Mouse (Mus musculus): ENCODE measurements around the gene Cd8b1. TPM values are rescaled to one million over a fixed set of nuclear protein-coding genes. Genes with fewer than 3 reads are reported as not detected.

Gene Cd8b1
- polyA plus RNA-seq, 1 experiment, result not detected

DNA sequence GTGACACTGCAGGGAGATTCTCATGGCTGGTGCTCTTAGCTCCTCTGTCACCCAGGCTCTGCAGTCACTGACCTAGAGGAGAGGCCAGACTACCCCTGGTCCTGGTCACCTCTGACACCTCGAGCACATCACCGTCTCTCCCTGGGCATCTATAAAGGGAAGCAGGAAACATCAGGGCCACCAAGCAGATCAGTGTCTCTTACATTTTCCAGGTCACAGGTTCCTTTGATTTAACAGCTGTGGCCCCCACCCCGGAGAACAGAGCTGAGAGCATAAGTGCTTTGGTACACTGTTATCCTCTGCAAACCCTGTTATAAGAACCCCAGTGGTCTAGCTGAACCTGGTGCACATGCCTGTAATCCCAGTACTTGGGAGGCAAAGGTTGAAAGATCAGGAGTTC is 10.4 kb downstream of the Cd8b1 start:
- WGBS, result 68% methylated on average over 3 of the region's 3 CpGs
- TF ChIP-seq CTCF (IDR thresholded peaks at IDR 0.05; ENCODE audit: borderline replicate concordance, insufficient read depth, low read depth, low read length) (no peak), POLR2A (IDR thresholded peaks at IDR 0.05; ENCODE audit: borderline replicate concordance, insufficient read depth, low read length) (no peak)
- no peaks in the 10 kb centered on the region for H3K27me3 ChIP-seq (ENCODE audit: control insufficient read depth, insufficient read depth, low read length)
- no peak for DNase-seq
- H3K4me1 ChIP-seq (ENCODE audit: control insufficient read depth, insufficient read depth, low read length), result no peaks in the 10 kb centered on the region
- H3K4me3 ChIP-seq (replicated peaks; ENCODE audit: insufficient read depth, low read depth, low read length), result no peak overlapping the region
- H3K27ac ChIP-seq (ENCODE audit: insufficient read depth, low read length), result no peak overlapping the region

DNA sequence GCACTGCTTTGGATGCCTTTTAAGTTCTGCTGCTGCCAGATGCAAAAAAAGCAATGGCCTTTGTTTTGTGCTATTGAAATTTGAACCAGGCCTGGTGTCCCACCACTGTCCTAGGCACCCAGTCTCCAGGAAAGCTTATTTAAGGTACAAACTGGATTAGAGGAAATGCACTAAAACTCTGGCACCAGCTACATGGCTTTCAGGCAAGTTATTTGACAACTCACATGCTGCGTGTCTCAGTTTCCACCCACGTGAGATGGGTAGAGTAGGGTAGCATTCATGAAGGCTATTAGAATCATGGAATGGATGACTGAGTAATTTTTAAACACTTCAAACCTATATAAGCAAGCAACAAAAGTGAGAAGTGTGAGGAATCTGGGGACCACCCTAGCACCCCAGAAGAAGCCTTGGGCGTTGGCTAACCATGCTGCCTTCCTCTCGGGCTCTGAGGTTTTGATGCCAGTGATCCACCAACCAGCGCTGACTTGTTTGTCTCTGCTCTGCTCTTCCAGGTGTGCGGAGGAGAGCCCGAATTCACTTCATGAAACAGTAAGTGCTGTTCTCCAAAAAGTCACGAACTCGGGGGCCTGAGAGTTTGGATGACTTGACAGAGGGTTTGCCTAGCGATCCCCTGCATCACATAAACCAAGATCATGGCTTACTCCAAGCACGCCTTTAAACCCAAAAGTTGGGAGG is 11.1 kb downstream of the Cd8b1 start:
- no peak for DNase-seq
- Histone ChIP-seq H3K4me1 (ENCODE audit: control insufficient read depth, insufficient read depth, low read length) (no peaks in the 10 kb centered on the region), H3K27ac (ENCODE audit: insufficient read depth, low read length) (no peak overlapping the region), H3K4me3 (replicated peaks; ENCODE audit: insufficient read depth, low read depth, low read length) (no peak overlapping the region), H3K27me3 (ENCODE audit: control insufficient read depth, insufficient read depth, low read length) (no peaks in the 10 kb centered on the region)
- 94% methylated on average over 11 of the region's 11 CpGs for WGBS
- TF ChIP-seq POLR2A (IDR thresholded peaks at IDR 0.05; ENCODE audit: borderline replicate concordance, insufficient read depth, low read length) (no peak), CTCF (IDR thresholded peaks at IDR 0.05; ENCODE audit: borderline replicate concordance, insufficient read depth, low read depth, low read length) (no peak)

DNA sequence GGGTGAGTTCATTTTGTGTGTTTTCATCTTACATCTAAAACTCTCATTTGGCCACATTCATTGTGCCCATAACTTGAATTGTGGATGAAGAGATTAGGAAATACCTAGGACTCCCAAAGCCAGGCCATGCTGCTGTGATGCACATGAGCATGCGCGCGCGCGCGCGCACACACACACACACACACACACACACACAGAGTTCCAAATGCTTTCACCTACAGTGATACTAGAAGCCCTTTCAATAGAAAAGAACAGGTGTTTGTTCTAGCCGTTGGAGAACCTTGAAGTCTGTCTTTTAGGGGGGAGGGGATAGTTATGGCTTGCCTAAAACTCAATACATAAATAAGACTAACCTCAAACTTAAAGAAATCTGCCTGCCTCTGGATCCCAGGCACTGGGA is 15.1 kb downstream of the Cd8b1 start:
- TF ChIP-seq POLR2A (IDR thresholded peaks at IDR 0.05; ENCODE audit: borderline replicate concordance, insufficient read depth, low read length) (no peak), CTCF (IDR thresholded peaks at IDR 0.05; ENCODE audit: borderline replicate concordance, insufficient read depth, low read depth, low read length) (no peak)
- no peaks in the 10 kb centered on the region for H3K4me1 ChIP-seq (ENCODE audit: control insufficient read depth, insufficient read depth, low read length)
- H3K27me3 ChIP-seq (ENCODE audit: control insufficient read depth, insufficient read depth, low read length), result no peaks in the 10 kb centered on the region

DNA sequence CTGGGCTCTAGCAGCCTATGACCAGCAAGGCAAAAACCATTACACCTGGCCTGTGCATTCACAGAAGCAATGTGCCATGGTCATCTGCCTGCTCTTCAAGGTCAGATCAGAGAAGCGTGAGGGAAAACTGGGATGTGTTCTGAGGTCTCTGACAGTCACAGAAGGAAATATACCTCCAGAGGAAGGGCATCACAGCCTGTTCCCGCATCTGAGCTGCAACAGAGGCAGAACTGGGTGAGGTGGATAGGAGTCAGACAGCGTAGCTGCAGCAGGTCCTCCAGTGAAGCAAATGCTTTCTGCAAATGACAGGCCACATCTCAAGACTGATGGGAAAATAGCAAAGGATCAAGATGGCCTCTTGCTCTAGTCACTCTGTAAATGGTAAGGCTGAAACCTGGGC is 16.4 kb downstream of the Cd8b1 start:
- no peak for DNase-seq
- H3K4me3 ChIP-seq (replicated peaks; ENCODE audit: insufficient read depth, low read depth, low read length), result no peak overlapping the region
- no peaks in the 10 kb centered on the region for H3K4me1 ChIP-seq (ENCODE audit: control insufficient read depth, insufficient read depth, low read length)
- no peaks in the 10 kb centered on the region for H3K27me3 ChIP-seq (ENCODE audit: control insufficient read depth, insufficient read depth, low read length)
- H3K27ac ChIP-seq (ENCODE audit: insufficient read depth, low read length), result no peak overlapping the region
- TF ChIP-seq CTCF (IDR thresholded peaks at IDR 0.05; ENCODE audit: borderline replicate concordance, insufficient read depth, low read depth, low read length), result no peak
- no peak for TF ChIP-seq POLR2A (IDR thresholded peaks at IDR 0.05; ENCODE audit: borderline replicate concordance, insufficient read depth, low read length)
- 83% methylated on average over 3 of the region's 3 CpGs for WGBS

More for the DNA sequence above, 15.1 kb downstream of the Cd8b1 start:
- 95% methylated on average over 8 of the region's 8 CpGs for WGBS
- no peak for DNase-seq
- Histone ChIP-seq H3K27ac (ENCODE audit: insufficient read depth, low read length) (no peak overlapping the region), H3K4me3 (replicated peaks; ENCODE audit: insufficient read depth, low read depth, low read length) (no peak overlapping the region)

DNA sequence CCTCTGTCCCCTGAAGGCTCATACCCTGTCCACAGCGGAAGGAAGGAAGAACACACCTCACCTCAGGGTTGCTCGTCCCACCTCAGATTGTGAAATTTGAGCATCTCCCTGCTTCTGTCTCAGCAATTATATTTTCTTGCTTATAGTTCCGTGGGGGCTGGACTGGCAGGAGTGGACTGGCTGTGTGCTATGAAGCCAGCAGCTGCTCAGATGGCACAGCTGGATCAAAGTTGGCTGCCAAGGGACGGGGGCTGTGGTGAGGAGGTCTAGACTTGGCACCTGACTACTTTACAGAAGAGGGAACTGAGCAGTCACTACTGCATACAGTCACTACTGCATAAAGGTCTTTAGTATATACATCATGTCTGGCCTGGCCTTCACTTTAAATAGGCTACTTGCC is 16.8 kb downstream of the Cd8b1 start:
- DNase-seq, result no peak
- WGBS, result 54% methylated on average over 4 of the region's 4 CpGs
- H3K27me3 ChIP-seq (ENCODE audit: control insufficient read depth, insufficient read depth, low read length), result no peaks in the 10 kb centered on the region
- H3K4me3 ChIP-seq (replicated peaks; ENCODE audit: insufficient read depth, low read depth, low read length), result no peak overlapping the region
- no peaks in the 10 kb centered on the region for H3K4me1 ChIP-seq (ENCODE audit: control insufficient read depth, insufficient read depth, low read length)
- H3K27ac ChIP-seq (ENCODE audit: insufficient read depth, low read length), result no peak overlapping the region
- TF ChIP-seq CTCF (IDR thresholded peaks at IDR 0.05; ENCODE audit: borderline replicate concordance, insufficient read depth, low read depth, low read length) (no peak), POLR2A (IDR thresholded peaks at IDR 0.05; ENCODE audit: borderline replicate concordance, insufficient read depth, low read length) (no peak)

DNA sequence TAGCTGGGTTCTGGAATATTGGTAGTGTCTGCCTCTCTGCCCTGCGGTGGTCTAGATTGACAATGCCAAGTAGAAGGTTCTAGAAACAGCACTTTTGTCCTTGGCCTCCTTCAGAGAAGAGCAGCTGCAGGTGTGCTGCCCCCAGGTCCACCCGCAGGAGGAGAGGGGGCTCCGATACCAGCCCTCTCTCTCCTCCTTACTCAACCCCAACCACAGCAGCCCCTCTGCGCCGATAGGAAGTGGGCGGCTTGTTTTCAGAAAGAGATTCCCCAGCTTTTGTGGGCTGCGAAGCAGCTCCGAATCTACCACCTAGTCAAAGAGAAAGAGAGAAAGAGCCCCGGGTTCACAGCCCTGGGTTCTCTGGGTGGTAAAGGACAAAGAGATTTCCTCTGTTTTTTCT is 18.6 kb downstream of the Cd8b1 start:
- WGBS, result 83% methylated on average over 9 of the region's 9 CpGs
- Histone ChIP-seq H3K27ac (ENCODE audit: insufficient read depth, low read length) (no peak overlapping the region), H3K4me3 (replicated peaks; ENCODE audit: insufficient read depth, low read depth, low read length) (no peak overlapping the region), H3K27me3 (ENCODE audit: control insufficient read depth, insufficient read depth, low read length) (no peaks in the 10 kb centered on the region), H3K4me1 (ENCODE audit: control insufficient read depth, insufficient read depth, low read length) (no peaks in the 10 kb centered on the region)
- TF ChIP-seq POLR2A (IDR thresholded peaks at IDR 0.05; ENCODE audit: borderline replicate concordance, insufficient read depth, low read length) (no peak), CTCF (IDR thresholded peaks at IDR 0.05; ENCODE audit: borderline replicate concordance, insufficient read depth, low read depth, low read length) (no peak)
- DNase-seq, result no peak

DNA sequence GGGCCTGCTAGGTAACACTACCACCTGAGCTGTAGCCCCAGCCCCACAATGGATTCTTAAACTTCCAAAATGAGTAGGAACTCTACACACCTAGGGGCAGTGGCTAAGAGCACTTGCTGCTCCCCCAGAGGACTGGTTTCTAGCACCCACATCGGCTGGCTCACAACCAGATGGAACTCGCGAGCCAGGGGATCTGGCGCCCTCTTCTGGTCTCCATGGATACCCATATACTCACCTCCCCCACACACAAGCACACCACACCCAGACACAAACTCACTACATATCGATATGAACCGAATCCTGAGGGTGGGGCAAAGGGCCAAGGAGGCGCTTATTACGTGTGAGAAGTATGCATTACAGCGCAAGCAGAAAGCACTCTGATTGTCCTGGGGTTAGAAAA is 25.4 kb downstream of the Cd8b1 start:
- TF ChIP-seq POLR2A (IDR thresholded peaks at IDR 0.05; ENCODE audit: borderline replicate concordance, insufficient read depth, low read length) (no peak), CTCF (IDR thresholded peaks at IDR 0.05; ENCODE audit: borderline replicate concordance, insufficient read depth, low read depth, low read length) (no peak)
- WGBS, result 95% methylated on average over 9 of the region's 9 CpGs

DNA sequence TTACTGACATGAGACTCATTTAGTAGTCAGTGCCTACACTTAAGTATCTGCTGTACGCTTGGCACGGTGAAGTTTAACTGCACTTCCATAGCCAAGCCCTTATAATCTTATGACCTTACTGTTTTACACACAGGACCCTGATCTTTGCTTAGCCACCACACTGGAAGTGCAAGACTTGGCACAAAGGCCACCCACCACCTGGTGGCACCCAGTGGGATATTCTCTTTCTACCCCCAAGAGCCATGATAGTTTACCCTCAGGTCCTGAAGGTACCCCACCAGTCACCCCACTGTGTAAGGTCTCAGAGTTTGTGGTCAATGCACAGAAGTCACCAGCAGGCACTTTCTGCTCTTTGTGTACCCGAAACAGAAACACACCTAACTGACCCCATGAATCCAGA is 28.6 kb downstream of the Cd8b1 start:
- Histone ChIP-seq H3K4me1 (ENCODE audit: control insufficient read depth, insufficient read depth, low read length) (no peaks in the 10 kb centered on the region), H3K27me3 (ENCODE audit: control insufficient read depth, insufficient read depth, low read length) (no peaks in the 10 kb centered on the region), H3K4me3 (replicated peaks; ENCODE audit: insufficient read depth, low read depth, low read length) (no peak overlapping the region), H3K27ac (ENCODE audit: insufficient read depth, low read length) (no peak overlapping the region)
- 95% methylated on average over 3 of the region's 3 CpGs for WGBS
- no peak for DNase-seq
- TF ChIP-seq CTCF (IDR thresholded peaks at IDR 0.05; ENCODE audit: borderline replicate concordance, insufficient read depth, low read depth, low read length), result no peak
- no peak for TF ChIP-seq POLR2A (IDR thresholded peaks at IDR 0.05; ENCODE audit: borderline replicate concordance, insufficient read depth, low read length)

More for the DNA sequence above, 25.4 kb downstream of the Cd8b1 start:
- no peak for DNase-seq
- H3K4me1 ChIP-seq (ENCODE audit: control insufficient read depth, insufficient read depth, low read length), result no peaks in the 10 kb centered on the region
- H3K27me3 ChIP-seq (ENCODE audit: control insufficient read depth, insufficient read depth, low read length), result no peaks in the 10 kb centered on the region
- H3K4me3 ChIP-seq (replicated peaks; ENCODE audit: insufficient read depth, low read depth, low read length), result no peak overlapping the region
- no peak overlapping the region for H3K27ac ChIP-seq (ENCODE audit: insufficient read depth, low read length)

All from cerebellum, adult 2 months (tissue).